Mouse (Mus musculus) c-Kit-positive CD71-positive TER-119-negative erythroid progenitor cells, embryonic 14.5 days (primary cell): ENCODE measurements around the gene Jun.

Experiments
- DNase-seq: peaks from one replicate; pipeline ENCODE4 v3.0.0-alpha.2; 2013; ENCODE audit warnings: low read depth

Gene Jun

DNA sequence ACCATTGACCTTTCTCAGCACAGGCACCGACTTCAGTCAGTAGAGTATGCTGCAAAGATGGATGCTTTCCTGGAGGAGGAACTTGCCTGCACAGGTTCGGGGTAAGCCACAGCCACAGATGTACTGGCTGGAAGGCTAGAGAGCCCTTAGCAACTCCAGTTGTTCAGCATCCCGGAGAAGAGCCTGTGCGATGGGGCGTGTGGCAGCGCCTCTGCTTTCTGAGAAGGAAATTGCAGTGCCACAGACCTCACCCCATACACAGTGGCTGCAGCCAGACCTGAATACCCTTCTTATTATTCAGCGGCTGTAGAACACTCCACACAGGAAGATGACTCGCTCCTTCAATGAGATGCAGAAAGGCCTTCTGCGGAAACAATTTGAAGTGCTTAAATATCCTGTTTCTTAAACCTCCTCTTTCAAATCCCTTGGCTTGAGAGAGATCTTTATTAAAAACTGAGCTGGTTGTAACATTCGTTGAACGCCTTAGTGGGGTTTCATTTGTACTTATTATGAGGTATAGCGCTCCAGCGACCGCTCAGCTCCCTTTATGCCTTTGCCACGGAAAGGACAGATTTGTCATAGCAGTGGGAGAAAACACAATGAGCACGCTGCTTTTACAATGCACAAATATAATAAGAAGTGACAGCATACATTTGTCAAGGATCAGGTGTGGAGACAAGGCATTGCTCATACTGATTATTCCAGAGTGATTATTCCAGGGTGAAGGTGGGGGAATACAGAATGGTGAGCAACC lies 26.0 kb downstream of the Jun start:
- DNase-seq, result no peak

DNA sequence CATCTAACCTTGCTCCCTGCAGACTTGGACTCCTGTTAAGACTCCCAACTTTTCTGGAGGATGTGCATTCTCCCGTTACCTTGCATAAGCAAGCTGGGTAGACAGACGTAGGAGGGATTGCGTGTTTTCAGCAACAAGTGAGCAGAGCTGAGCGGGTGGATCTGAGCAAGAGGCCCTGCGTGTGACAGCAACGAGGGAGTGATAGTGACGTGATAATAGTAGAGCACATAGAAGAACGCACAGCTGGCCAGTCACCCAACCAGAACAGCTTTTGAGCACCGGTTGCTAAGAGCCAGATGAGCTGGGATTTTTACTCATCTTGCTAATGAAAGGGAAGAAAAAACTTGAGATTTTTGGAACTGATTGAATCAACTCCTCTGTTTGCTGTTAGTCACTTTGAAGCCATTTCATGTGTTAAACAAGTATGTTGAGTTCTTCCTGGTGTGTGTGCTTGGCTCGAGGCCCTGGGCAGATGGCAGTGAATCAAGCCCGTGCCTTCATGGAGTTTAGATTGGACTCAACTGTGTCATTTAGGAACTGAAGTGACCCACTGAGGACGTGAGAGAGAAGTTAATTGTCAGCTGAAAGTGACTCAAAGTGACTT lies 28.6 kb downstream of the Jun start:
- DNase-seq, result no peak

DNA sequence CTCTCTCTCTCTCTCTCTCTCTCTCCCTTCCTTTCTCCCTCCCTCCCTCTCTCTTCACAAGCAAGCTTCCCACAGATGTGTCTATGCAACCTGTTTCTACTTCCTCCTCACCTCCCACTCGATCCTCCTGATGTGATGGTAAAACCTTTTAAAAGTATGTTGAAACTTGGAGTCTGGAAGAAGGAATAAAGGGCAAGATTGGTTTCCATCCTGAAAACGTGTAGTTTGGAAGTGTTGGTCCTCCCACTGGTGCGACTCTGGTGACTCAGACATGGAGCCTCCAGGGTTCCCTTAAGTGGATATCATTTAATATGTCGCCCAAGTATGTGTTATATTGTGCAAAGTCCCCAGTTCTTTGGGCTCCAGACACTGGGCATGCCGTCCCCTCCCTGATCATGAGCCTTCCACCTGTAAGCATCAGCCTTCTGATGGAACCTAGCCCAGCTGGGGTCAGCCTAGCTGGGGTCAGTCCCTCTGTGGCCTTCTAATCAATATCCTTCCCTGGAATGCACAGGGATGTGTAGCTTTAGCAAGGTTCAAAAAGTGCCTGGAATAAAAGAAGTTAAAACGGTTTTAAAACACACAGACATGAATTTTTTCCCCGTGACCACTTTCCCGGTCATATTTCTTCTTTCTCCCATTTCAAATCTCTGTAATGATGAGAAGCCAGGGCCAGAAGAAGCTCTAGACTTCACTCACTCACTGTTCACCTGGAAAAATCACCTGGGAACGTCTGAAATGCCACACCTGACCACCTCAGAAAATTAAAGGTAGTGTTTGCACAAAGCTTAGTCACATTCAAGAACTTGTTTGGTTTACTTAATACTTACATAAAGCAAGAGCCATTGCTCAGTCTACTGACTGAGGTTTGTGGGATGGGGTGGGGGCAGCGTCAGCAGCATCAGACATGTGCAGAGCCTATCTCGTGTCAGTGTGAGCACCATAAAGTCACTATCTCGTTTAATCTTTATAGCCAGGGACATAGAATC lies 30.1 kb downstream of the Jun start:
- DNase-seq, result no peak

DNA sequence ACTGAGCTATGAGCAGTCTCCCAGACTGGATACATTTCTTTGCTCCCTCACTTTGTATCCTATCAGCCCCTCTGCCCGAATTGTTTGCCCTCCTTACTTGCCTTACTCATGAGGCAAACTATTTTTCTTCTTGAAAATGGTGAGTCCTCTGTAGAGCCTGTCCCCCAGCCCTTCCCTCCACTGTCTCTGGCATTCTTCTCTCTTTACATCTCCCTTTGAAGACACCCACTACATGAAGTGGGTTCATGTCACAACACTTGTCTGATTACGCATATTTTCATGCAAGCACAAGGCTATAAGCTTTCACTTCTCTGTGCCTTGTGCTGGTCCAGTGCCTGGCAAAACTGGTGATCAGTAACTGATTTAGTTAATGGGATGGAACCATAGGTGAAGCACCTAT lies 31.8 kb downstream of the Jun start:
- DNase-seq, result no peak

DNA sequence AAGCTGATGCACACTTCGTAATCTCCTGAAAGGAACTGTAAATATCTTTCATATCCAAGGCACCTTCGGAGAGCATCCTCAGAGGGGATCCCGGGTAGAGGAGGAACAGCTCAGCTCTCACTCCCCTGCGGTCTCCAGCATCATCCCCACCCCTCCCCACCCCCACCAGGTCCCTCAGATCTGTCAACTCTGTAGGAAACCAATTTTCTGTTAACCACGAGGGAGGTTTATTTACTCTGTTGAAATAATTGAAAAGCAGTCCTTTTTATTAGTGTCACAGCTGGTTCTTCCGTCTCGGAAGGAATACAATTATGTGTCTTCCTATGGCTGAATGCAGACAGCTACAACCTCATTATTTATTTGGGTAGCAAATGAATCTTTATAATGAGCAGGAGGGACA lies 33.8 kb downstream of the Jun start:
- no peak for DNase-seq

DNA sequence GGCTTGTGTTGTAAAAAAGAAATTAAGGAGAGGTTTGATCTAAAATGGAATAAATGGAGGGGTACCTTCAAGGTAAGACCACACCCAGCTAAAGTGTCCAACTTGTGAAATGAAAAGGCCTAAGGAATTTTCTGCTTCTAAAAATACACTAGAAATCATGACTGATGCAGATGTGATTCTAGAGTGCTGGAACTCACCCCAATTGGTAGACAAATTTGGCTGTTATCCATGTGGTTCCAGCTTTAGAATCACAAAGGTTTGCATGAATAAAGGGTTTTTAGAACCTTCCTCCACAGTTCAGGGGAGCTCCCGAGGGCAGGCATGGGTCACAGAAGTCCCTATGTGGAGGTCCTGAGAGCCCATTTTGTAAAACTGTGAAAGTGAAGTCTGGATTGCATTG lies 39.3 kb downstream of the Jun start:
- no peak for DNase-seq

DNA sequence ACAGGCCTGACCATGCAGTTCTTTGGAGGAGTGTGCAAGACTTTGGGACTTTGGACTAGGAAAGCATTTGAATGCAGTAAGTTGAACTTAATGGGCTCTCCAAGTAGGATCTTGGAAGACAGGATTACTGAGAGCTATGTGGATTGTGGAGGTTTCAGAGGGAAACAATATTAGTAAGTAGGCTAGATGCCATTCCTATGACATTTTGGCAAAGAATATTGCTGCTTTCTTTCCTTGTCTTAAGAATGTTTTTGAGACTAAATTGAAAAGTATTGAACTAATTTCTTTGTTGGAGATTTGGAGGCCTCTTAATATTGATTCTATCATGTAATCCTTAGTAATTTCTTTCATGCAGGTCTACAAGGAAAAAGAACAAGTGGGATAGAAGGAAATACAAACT lies 39.8 kb downstream of the Jun start:
- no peak for DNase-seq

DNA sequence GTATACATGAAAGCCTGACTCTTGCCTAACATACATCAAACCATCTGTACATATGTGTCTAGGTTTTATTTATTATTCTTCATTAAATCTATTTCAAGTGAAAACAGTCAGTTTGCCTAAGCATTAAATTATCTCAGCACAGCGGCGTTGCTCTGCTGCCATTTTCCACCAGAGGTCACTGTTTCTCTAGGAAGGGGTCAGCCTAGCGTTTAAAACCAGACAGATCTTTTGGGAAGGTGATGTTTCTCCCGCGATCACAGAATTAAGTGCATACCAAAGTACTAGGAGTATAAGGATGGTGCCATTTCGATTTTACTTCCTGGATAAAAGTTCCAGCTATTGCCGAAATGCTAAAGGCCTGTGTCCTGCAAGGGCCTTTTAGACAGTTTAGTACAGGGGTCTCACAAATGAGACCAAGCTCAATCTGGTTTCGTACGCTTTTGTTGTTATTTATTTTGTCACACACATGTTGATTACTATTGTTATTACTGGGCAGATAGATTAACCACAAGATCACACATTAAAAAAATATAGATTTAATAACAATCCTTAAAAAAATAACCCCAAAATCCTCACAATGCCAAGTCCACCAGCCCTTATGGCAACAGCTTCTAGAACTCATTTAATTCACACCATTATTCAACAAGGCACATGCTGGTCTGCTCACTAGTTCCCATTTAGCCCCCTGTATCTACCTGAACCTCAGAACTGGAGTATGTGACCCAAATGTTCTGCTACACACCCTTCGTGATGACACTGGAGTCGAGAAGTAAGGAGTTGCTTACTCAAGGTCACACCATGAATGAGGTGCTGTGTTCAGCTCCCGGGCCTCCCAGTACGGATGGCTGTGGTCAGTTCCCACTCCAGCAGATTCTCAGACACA lies 43.6 kb downstream of the Jun start:
- peak; percentile 40 for DNase-seq

DNA sequence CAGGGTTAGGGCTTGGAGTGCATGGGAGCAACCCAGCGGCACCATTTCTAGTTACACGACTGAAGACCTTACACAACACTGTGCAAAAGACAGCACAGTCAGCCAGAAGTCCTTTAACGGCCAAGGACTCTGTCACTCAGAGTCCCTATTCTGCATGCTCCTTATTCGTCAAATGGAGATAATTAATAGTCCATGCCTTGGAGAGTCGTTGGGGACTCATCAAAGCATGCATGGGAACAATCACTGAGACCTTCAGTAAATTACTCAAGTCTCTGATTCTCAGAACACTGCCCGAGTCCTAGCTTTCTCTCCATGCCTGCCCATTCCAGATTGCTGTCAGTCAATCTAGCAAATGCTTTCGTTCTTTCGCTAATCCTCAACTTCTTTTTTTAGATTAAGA lies 44.3 kb downstream of the Jun start:
- DNase-seq, result no peak

DNA sequence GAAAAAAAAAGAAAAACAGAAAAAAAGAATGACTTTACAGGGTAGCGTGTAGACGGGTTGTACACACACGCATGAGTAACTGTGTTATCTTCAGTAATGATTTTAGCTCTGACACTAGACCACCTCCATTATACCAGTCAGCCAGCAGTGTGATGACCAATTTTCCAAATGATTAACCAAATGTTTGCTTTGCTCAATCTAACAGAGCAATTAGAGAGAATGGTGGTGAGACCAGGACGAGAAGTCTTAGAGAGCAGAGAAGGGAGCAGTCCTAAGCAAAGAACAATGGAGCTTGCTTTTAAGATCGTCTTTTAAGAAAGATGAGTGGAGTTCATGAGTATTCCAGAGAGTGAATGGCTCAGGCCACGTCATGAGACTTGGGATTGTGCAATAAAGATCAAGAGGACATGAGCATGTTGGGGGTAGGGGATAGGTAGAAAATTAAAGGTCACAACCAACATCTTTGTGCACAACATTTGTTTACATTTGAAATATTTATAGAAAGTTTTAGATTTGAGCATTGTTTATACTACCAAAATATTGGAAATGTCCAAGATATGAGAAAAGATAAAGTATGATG lies 46.7 kb downstream of the Jun start:
- no peak for DNase-seq

DNA sequence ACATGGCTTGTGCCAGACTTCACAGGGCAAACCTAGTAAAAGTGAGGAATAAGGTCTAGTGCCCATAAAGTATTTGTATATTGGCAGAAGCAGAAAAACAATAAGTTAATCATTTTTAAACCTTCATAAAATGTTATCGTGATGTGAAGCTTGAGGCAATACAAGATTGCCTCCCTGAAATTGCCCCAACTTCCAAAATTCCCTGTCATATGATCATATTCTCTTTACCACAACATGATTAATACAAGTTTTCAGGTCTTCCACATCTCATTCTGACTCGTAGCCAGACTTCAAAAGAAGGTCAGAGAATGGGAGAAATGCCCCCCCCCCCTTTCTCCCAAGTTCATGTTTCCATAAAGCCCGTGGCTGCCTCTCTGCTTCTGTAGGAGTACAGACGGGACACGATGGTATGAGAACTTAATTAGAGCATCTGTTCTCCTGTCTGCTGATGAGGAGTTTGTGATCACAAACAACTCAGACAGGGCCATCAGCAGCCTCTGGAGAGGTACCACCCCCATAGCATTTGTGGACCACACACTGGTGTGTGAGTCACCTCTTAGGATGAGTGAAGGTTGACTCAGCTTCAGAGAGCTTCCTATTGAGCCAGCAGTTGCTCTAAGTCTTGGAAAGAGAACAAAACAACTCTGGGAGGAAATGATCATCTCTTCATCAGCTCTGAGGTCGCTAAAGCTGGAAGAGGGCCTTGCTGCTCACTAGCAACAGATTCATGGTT lies 50.8 kb downstream of the Jun start:
- DNase-seq, result no peak

DNA sequence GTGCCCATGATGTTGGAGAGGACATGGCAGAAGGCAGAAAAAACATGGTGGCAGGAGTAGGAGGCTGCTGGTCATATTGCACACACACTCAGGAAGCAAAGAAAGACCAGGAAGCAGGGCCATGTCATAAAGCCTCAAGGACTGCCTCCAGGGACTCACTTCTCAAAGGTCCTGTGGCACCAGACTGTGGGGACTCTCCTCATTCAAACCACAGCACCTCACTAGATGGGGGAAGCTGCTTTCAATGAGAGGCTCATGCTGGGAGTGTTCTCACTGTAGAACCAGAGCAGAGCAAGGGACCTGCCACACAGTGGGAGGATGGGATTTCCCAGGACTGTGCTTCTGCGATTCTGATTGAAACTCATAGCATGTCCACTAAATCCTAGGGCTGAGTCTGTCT lies 51.9 kb downstream of the Jun start:
- DNase-seq, result no peak

DNA sequence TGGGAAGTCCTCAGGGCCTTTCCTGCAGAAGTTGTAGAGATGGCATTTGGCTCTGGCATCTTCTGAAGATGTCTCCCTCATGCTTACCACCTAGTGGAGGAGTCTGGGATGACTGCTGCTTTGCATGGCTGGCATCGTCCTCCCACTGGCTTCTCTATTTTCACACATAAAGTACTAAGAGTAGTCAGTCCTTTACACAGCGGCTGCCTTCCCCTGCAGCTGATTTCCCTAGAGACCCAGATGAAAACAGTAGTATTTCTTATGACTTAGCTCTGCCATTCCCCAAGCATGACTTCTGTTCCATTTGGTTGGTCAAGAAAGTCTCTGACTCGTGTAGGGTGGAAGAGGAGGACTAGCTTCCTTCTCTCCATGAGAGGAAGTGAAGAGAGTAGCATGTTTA lies 52.8 kb downstream of the Jun start:
- no peak for DNase-seq
